Mouse (Mus musculus) gastrocnemius, postnatal 14 days (tissue): ENCODE measurements at regions not wholly inside any gene's neighbourhood (a gene's known extent, or its start where the extent isn't known, plus 50 kb on each side); places are given as distances from the start of the nearest gene placed in this dataset.

Source experiments
- DNase-seq: peaks from one replicate; pipeline ENCODE4 v3.0.0; 2021; ENCODE audit warnings: mixed read lengths
- intact Hi-C: fragments of 180-260 bp; cut with DNase I; formaldehyde crosslinking; loops from one replicate; pipeline ENCODE4 v1.15.1; 2025; ENCODE audit warnings: low total_unique reads

GRCm38 (mm10) chr3:37964083-37964482, 239.8 kb upstream of the Gm5148 start:
- intact Hi-C loops = no loop called here
- no peak for DNase-seq

- intact Hi-C loops = no loop called here
- no peak for DNase-seq
Observed at GRCm38 (mm10) chr3:37962811-37963210, 238.5 kb upstream of the Gm5148 start.

GRCm38 (mm10) chr3:37962043-37962810, 237.9 kb upstream of the Gm5148 start:
- peak; percentile 13 for DNase-seq
- intact Hi-C loops = no loop called here

GRCm38 (mm10) chr3:37958361-37958978, 234.2 kb upstream of the Gm5148 start:
- no peak for DNase-seq
- intact Hi-C loops = loop anchor here (10.0 kb wide), 1 partner anchor 314 kb away; no protein-coding TSS in a partner anchor

- intact Hi-C loops = loop anchor here (10.0 kb wide), 1 partner anchor 312 kb away; no protein-coding TSS in a partner anchor
- no peak for DNase-seq
Observed at GRCm38 (mm10) chr3:37956543-37956942, 232.3 kb upstream of the Gm5148 start.

GRCm38 (mm10) chr3:37952891-37953290, 228.6 kb upstream of the Gm5148 start:
- DNase-seq = no peak
- intact Hi-C loops = loop anchor here (10.0 kb wide), 1 partner anchor 308 kb away; no protein-coding TSS in a partner anchor

DNA sequence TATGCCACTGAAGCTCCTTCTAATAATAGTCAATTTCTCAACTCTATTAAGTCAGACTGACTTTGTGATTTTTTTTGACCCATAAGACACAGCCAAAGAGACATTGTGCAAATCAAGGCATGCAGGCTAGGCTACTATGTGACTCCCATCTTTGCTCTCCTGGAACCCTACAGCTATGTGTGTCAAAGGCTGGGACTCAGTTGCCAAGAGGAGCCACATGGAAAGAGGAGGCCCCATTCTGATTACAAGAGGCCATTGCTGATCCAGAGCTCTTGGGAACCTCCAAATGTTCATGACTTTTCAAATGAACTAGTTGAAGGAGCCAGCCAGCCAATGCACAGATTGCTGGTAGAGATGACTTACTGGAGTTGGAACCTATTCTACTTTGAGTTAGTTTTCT, 228.0 kb upstream of the Gm5148 start:
- DNase-seq = no peak
- intact Hi-C loops = loop anchor here (10.0 kb wide), 1 partner anchor 307 kb away; no protein-coding TSS in a partner anchor

DNA sequence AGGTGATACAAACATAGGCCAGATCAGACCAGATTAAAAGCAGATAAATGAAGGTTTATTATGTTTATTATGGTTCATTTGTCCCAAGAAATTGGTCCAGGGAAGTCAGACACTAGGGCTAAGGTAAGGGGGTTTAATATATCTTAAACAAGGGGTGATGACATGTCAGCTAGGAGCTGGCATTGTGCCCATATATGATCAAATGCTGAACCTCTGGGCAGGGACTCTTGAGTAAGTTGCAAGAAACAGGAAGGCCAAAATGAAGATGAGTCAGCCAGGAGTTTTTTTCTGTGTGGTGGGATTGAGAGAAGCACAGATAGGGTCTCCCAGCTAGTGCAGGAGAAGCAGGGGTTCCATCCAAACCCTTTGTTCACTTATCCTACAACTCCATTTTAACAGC, 219.4 kb upstream of the Gm5148 start:
- DNase-seq = no peak
- intact Hi-C loops = no loop called here

GRCm38 (mm10) chr3:37940016-37940415, 215.7 kb upstream of the Gm5148 start:
- intact Hi-C loops = no loop called here
- no peak for DNase-seq

- intact Hi-C loops = no loop called here
- no peak for DNase-seq
Observed at GRCm38 (mm10) chr3:37938870-37939269, 214.6 kb upstream of the Gm5148 start.

GRCm38 (mm10) chr3:37938284-37938596, 213.9 kb upstream of the Gm5148 start:
- intact Hi-C loops = no loop called here
- no peak for DNase-seq

DNA sequence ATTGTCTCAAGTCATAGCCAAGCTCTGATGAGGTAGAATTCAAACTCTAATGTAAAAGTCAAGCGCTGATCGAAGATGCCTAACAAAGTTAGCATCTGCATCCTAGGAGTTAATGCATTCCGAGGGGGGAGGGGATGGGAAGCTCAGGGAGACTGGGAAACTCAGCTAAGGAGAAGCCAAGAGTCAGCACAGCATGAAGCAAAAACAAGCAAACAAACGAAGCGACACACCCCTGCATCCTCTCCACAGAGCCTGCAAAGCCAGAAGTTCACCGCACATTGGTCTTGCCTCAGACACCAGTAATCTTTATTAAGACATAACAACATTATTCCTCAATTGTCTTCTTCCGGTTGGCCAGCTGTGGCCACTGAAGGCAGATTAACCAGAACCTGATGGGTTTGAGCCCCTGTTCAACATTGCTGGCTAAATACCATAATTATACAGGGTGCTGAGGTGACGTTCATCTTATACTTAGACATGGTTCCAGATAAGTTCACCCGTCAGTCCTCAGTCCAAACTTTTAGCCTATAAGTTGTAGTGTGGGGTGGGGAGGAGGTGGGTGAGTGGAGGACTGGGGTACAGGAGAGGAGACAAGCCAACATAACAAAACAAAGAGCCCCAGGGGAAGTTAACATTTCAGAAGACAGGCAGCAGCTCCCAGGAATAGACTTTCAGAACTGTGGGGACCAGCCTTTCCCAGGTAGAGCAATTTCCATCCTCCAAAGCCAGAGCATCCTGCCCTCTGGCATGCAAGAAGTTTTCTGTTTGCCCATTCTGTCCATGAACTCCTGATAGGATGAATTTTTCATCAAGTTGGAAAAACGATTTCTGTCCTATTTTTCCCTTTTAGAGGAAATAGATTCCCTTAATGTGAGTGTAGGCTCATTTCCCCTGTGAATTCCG, 213.3 kb upstream of the Gm5148 start:
- peak; percentile 34 for DNase-seq
- intact Hi-C loops = no loop called here

DNA sequence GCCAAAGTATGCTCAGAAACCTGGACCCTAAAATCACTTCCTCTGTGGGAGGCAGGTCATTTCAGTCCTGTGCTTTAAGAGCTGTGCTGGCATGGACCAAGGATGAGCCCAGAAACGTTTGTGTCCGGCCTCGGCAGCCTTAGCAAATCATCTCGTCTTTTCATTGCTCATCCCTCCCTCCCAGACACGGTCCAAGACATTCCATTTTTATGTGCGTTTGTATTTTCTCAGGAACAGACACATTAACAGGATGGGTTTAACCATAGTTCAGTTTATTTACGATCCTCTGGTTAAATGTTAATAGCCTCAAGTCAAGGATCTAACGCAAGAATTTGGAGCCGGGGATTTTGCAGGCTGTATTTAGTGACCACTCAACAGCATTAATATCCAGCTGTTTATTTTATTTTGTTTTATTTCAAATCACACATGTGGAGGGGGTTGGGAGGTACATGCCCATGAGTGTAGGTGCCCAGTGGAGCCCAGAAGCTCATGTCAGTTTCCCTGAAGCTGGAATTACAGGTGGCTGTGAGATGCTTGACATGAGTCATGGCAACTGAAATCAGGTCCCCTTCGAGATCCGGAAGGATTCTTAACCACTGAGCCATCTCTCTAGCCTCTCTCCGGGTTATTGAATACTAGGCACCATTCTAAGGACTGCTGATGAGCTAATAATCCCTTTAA, 212.1 kb upstream of the Gm5148 start:
- DNase-seq = peak; percentile 40
- intact Hi-C loops = no loop called here

- DNase-seq = peak; percentile 25
- intact Hi-C loops = no loop called here
Observed at GRCm38 (mm10) chr3:37934905-37935708, 210.8 kb upstream of the Gm5148 start.

DNA sequence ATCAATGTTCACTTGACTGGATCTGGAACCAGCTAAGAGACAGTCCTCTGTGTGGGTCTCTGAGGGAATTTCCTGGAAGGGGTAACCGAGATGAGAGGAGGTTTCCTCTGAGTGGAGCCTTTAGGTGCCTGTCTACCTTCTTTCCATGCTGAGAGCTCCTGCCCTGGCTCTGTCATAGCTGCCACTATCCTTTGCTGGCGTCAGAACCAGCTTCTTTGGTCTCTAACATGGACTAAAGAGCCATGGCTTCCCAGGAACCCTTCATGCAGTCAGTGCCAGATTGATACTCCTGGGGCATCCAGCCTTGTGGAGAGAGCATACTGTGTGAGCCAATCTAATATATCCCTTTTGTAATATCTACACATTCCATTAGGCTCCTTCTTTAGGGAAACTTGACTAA, 209.9 kb upstream of the Gm5148 start:
- intact Hi-C loops = no loop called here
- no peak for DNase-seq

- intact Hi-C loops = no loop called here
- no peak for DNase-seq
Observed at GRCm38 (mm10) chr3:37928731-37929130, 204.4 kb upstream of the Gm5148 start.

GRCm38 (mm10) chr3:37919450-37920156, 195.3 kb upstream of the Gm5148 start:
- no peak for DNase-seq
- intact Hi-C loops = no loop called here

GRCm38 (mm10) chr3:37916786-37917479, 192.6 kb upstream of the Gm5148 start:
- intact Hi-C loops = no loop called here
- DNase-seq = peak; percentile 25
